Mouse (Mus musculus) lung, adult 2 months (tissue): ENCODE measurements around the gene Cela1. TPM values are rescaled to one million over a fixed set of nuclear protein-coding genes. Genes with fewer than 3 reads are reported as not detected.

Experiments used
- DNase-seq: peaks from one replicate; pipeline ENCODE4 v3.0.0; 2022
- H3K4me1 ChIP-seq: fragments of 200-500 bp; 2 replicates; pipeline ENCODE4 v1.6.1; 2011; ENCODE audit warnings: low read length; ENCODE audit not compliant: control insufficient read depth, insufficient read depth
- H3K4me3 ChIP-seq: fragments of 200-500 bp; replicated peaks from 2 replicates; pipeline ENCODE3; 2011; ENCODE audit warnings: low read depth, mild to moderate bottlenecking, control low read depth, low read length; ENCODE audit errors: extremely low read depth
- CTCF ChIP-seq: fragments of 200-500 bp; IDR thresholded peaks from 2 replicates; pipeline ENCODE4 v1.5.1; 2011; ENCODE audit warnings: mild to moderate bottlenecking, low read length, control low read depth; ENCODE audit not compliant: insufficient read depth
- POLR2A ChIP-seq: fragments of 200-500 bp; IDR thresholded peaks from 2 replicates; pipeline ENCODE4 v1.6.1; 2011; ENCODE audit warnings: low read depth, mild to moderate bottlenecking, control low read depth, low read length, borderline replicate concordance; ENCODE audit errors: extremely low read depth
- WGBS: fragments of 180-500 bp; shearing (Covaris S2); methylation state at CpG from one replicate; pipeline ENCODE4 v1.1.7; 2018; 5-methylcytosine and 5-hydroxymethylcytosine counted together
- polyA plus RNA-seq: library from polyadenylated mRNA; depleted of rRNA; stranded (reverse); fragments of >200 nt; gene quantifications from 2 replicates; pipeline ENCODE4 v1.2.3, GENCODE M21; 2012; rRNA removed

Gene Cela1
- polyA plus RNA-seq: 4.7 and 17.3 TPM in 2 replicates

DNA sequence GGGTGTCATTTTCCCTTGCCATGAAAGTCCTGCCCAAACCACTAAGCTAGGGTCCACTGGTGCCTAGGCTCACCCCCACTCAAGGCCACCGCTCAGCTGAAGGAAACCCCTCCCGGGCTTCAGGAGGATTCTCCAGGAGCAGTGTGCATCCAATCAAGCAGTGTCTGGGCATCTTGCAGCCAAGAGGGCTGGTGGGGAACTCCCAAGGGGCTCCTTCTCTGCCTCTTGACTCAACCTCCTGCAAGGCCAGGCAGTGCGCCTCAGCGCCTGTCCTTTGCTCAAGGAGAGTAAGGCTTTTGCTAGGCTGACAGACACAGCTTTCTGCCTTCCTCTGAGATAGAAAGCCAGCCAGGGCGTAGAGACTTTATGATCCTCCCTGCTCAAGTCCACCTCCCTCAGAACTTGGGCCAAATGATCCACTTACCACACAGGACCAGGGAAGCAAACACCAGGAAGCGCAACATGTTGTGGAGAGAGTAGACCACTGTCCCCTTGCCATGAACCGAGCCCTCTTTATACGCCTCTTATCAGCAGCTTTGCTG is at the start of gene Cela1:
Gene Cela1 (minus strand): TSS at position 492 of the 542 bp plus-strand sequence.
- WGBS: 64% methylated on average over 8 of the region's 8 CpGs
- no peaks in the 10 kb centered on the region for H3K4me1 ChIP-seq
- DNase-seq: no peak
- TF ChIP-seq CTCF: no peak
- TF ChIP-seq POLR2A: no peak
- no peak within 1 kb of the TSS for H3K4me3 ChIP-seq

GRCm38 (mm10) chr15:100735953-100736300 is 48.2 kb upstream of the Cela1 start:
- 64% methylated on average over 9 of the region's 9 CpGs for WGBS
- no peak overlapping the region for H3K4me3 ChIP-seq
- TF ChIP-seq POLR2A (no peak), CTCF (no peak)
- DNase-seq: no peak
- no peaks in the 10 kb centered on the region for H3K4me1 ChIP-seq

DNA sequence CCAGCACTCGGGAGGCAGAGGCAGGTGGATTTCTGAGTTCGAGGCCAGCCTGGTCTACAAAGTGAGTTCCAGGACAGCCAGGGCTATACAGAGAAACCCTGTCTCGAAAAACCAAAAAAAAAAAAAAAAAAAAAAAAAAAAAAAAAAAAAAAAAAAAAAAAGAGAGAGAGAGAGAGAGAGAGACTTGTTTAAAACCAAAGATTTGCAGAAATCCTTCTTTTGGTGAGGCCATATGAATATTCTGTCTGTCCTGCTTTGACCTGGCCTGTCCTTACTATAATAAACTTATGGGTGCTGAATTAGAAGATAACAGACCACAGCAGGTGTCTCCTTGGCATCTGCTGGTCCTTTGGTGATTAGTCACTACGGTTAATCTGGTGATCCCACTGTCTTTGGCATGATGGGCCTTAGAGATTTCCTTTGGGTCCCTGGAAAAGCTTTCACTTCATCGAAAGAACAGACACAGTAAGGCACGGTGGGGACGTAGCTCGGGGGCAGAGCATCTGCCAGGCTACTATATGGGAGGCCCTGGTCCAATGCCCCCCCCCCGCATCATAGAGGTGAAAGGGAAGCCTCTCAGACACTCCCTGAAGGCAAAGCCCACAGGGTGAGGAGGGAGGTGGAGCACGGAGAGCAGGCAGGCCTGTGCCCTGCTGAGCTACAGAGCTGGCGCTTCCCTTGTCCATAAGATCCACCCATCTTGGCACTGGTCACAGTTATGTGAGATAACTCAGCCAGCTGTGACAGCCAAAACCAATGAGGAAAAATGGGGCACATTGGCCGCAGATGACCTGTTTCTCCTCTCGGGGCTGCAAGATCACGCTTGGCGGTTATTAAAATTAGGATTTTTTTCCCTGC is 47.6 kb upstream of the Cela1 start:
- Histone ChIP-seq H3K4me1 (no peaks in the 10 kb centered on the region), H3K4me3 (no peak overlapping the region)
- no peak for TF ChIP-seq POLR2A
- no peak for TF ChIP-seq CTCF
- 84% methylated on average over 14 of the region's 15 CpGs for WGBS
- no peak for DNase-seq

- TF ChIP-seq POLR2A (no peak), CTCF (no peak)
- Histone ChIP-seq H3K4me1 (peaks cover 3% of the 10 kb centered on the region; the same call in 1 of the 2 replicates), H3K4me3 (no peak overlapping the region)
- no peak for DNase-seq
- WGBS: 21% methylated on average over 5 of the region's 5 CpGs
Observed at GRCm38 (mm10) chr15:100732580-100732979, 44.9 kb upstream of the Cela1 start.

- no peak for DNase-seq
- 56% methylated on average over 9 of the region's 9 CpGs for WGBS
- TF ChIP-seq CTCF (no peak), POLR2A (no peak)
- Histone ChIP-seq H3K4me1 (peaks cover 3% of the 10 kb centered on the region; the same call in 1 of the 2 replicates), H3K4me3 (no peak overlapping the region)
Observed at GRCm38 (mm10) chr15:100731081-100731480, 43.4 kb upstream of the Cela1 start.

- no peak for TF ChIP-seq CTCF
- TF ChIP-seq POLR2A: no peak
- H3K4me3 ChIP-seq: peak within 1 kb of the TSS; percentile 56
- DNase-seq: no peak
- H3K4me1 ChIP-seq: peaks cover 3% of the 10 kb centered on the region; the same call in 1 of the 2 replicates
- WGBS: 7% methylated on average over 57 of the region's 57 CpGs
Observed at GRCm38 (mm10) chr15:100729281-100729985, 41.7 kb upstream of the Cela1 start, which contains the start of gene Galnt6. Gene Galnt6 (minus strand): TSS chr15:100729376.

- peaks cover 3% of the 10 kb centered on the region; the same call in 1 of the 2 replicates for H3K4me1 ChIP-seq
- no peak for DNase-seq
- 35% methylated on average over 9 of the region's 9 CpGs for WGBS
- TF ChIP-seq CTCF (no peak), POLR2A (no peak)
- peak overlapping the region; percentile 56 for H3K4me3 ChIP-seq
Observed at GRCm38 (mm10) chr15:100728586-100728985, 40.9 kb upstream of the Cela1 start.

- DNase-seq: no peak
- TF ChIP-seq POLR2A: no peak
- no peak for TF ChIP-seq CTCF
- peaks cover 3% of the 10 kb centered on the region; the same call in 1 of the 2 replicates for H3K4me1 ChIP-seq
- H3K4me3 ChIP-seq: no peak overlapping the region
- 66% methylated on average over 11 of the region's 11 CpGs for WGBS
Observed at GRCm38 (mm10) chr15:100727834-100728233, 40.1 kb upstream of the Cela1 start.

- 81% methylated on average over 11 of the region's 11 CpGs for WGBS
- no peak for TF ChIP-seq CTCF
- TF ChIP-seq POLR2A: no peak
- DNase-seq: no peak
- Histone ChIP-seq H3K4me3 (no peak overlapping the region), H3K4me1 (peaks cover 3% of the 10 kb centered on the region; the same call in 1 of the 2 replicates)
Observed at GRCm38 (mm10) chr15:100726721-100727120, 39.0 kb upstream of the Cela1 start.

GRCm38 (mm10) chr15:100723505-100723904 is 35.8 kb upstream of the Cela1 start:
- WGBS: 40% methylated on average over 14 of the region's 14 CpGs
- Histone ChIP-seq H3K4me3 (no peak overlapping the region), H3K4me1 (no peaks in the 10 kb centered on the region)
- TF ChIP-seq CTCF (no peak), POLR2A (no peak)
- DNase-seq: no peak
